8 mouse cellular contexts compared by ENCODE assay signal in genomic region chr5:35104960-35105921, GRCm38 (mm10). TPM values are rescaled to one million over a fixed set of nuclear protein-coding genes. Genes with fewer than 3 reads are reported as not detected.
DNase-seq lines count a peak whose midpoint lies in the region; ATAC-seq and TF ChIP-seq lines count a peak whose summit lies in the region.

Gene Lrpap1 (minus strand): TSS chr5:35105766.

- CTCF ChIA-PET in Patski (lab: Charles Lee): interaction anchor here (1.2 kb wide), 1 partner anchor 20 kb away, joined by 3 read pairs; no protein-coding TSS in a partner anchor

- peak within 1 kb of the TSS; percentile 77 for H3K4me3 ChIP-seq in hindbrain, embryonic 13.5 days

- H3K4me1 ChIP-seq in hindbrain, embryonic 13.5 days (replicated peaks): peaks cover 31% of the 10 kb centered on the region

- no peaks in the 10 kb centered on the region for H3K9me3 ChIP-seq in hindbrain, embryonic 13.5 days

- peak; percentile 70 for ATAC-seq in Patski
- peak; percentile 96 for ATAC-seq in hindbrain, embryonic 13.5 days (ENCODE audit: low FRiP score)

- in situ Hi-C loops in Patski (cut with MboI; ENCODE audit: low pct_unique_long_range_greater_than_20kb): no loop called here

- peaks cover 24% of the 10 kb centered on the region for H3K36me3 ChIP-seq in hindbrain, embryonic 13.5 days

- peak within 1 kb of the TSS; percentile 85 for H3K9ac ChIP-seq in hindbrain, embryonic 13.5 days

- WGBS in hindbrain, embryonic 13.5 days: 1% methylated on average over 39 of the region's 39 CpGs

- POLR2A ChIA-PET in Patski (lab: Charles Lee): interaction anchor here (0.5 to 1.1 kb wide), 5 partner anchors 11 to 1485 kb away, joined by 3 to 4 read pairs (median 3); no protein-coding TSS in a partner anchor

- H3K27me3 ChIP-seq in Patski: peaks cover 11% of the 10 kb centered on the region
- H3K27me3 ChIP-seq in hindbrain, embryonic 13.5 days: no peaks in the 10 kb centered on the region

- peak; percentile 57 for DNase-seq in Patski (ENCODE audit: low read depth, low spot score)
- DNase-seq in cerebellum, postnatal 14 days: peak; percentile 94
- peak; percentile 78 to 87 for DNase-seq in frontal cortex, postnatal 14 days (ENCODE audit: low spot score in 2 of 2)
- peak; percentile 74 to 82 for DNase-seq in layer of hippocampus, postnatal 25 days (ENCODE audit: extremely low spot score in 1 of 2, low spot score in 1 of 2)
- DNase-seq in lung, postnatal 25 days (ENCODE audit: low spot score): peak; percentile 85
- peak; percentile 97 for DNase-seq in retina, embryonic 14.5 days (ENCODE audit: low spot score)
- peak; percentile 96 for DNase-seq in thymus, postnatal 4 days

- H3K4me2 ChIP-seq in hindbrain, embryonic 13.5 days: peak within 1 kb of the TSS; percentile 80

- TF ChIP-seq CTCF in Patski (IDR thresholded peaks at IDR 0.05): no peak

- peak within 1 kb of the TSS; percentile 92 for H3K27ac ChIP-seq in hindbrain, embryonic 13.5 days

RNA-seq across cellular contexts. Expression of gene Lrpap1, which starts in this region (rescaled TPM):
- 161 TPM for polyA plus RNA-seq in Patski (2021)
- 120 and 126 TPM in 2 replicates for polyA plus RNA-seq in hindbrain, embryonic 13.5 days (2015; fragmentation: Nextera tagmentation; extraction: Ambion mirVana)
- 100 to 1,000 TPM; 146 to 151 TPM for total RNA-seq in layer of hippocampus, postnatal 25 days (2021)

Comparison
In these comparisons a context has a peak if more than half of its experiments do, and no peak if none do; other contexts are left out.
1. Peak in every context shown above with its lines: DNase-seq, ATAC-seq, H3K4me3 ChIP-seq and H3K27ac ChIP-seq.